Mouse (Mus musculus): ENCODE measurements at regions not wholly inside any gene's neighbourhood (a gene's known extent, or its start where the extent isn't known, plus 50 kb on each side); places are given as distances from the start of the nearest gene placed in this dataset.

GRCm38 (mm10) chr4:125252228-125252627 lies 124.6 kb upstream of the Zc3h12a start:
- in situ Hi-C loops (cut with MboI; ENCODE audit: low sequenced_read_pairs in 2 of 2, unreplicated experiment in 2 of 2) = no loop called here
- no peak overlapping the region for H3K9ac ChIP-seq (ENCODE audit: insufficient read depth, low read depth, low read length, poor library complexity, severe bottlenecking)
- H3K27ac ChIP-seq (ENCODE audit: insufficient read depth, low read depth, low read length, poor library complexity, severe bottlenecking) = no peak overlapping the region
- TF ChIP-seq ZNF384 (IDR thresholded peaks at IDR 0.05; ENCODE audit: low read depth, low read length) = no peak
- H3K9me3 ChIP-seq (ENCODE audit: control insufficient read depth, insufficient read depth, low read depth, low read length) = no peaks in the 10 kb centered on the region
- H3K36me3 ChIP-seq (ENCODE audit: control insufficient read depth, insufficient read depth, low read length, poor library complexity, severe bottlenecking) = no peaks in the 10 kb centered on the region
- DNase-seq (ENCODE audit: low read depth, low spot score) = no peak
- H3K4me3 ChIP-seq (ENCODE audit: insufficient read depth in 1 of 2, low read depth in 1 of 2, low read length in 2 of 2, poor library complexity in 1 of 2, severe bottlenecking in 1 of 2) = no peak overlapping the region
- H3K4me1 ChIP-seq (ENCODE audit: control insufficient read depth in 2 of 2, insufficient read depth in 2 of 2, low read length in 2 of 2, poor library complexity in 1 of 2) = no peaks in the 10 kb centered on the region; a peak in 1 of 4 replicates

GRCm38 (mm10) chr4:125249061-125249460 lies 121.4 kb upstream of the Zc3h12a start:
- no peak for TF ChIP-seq ZNF384 (IDR thresholded peaks at IDR 0.05; ENCODE audit: low read depth, low read length)
- TF ChIP-seq MAFK (IDR thresholded peaks at IDR 0.05; ENCODE audit: insufficient read depth, low read depth, low read length) = no peak
- no peak for TF ChIP-seq ZC3H11A (IDR thresholded peaks at IDR 0.05; ENCODE audit: borderline replicate concordance, low read depth, low read length)
- TF ChIP-seq HCFC1 (IDR thresholded peaks at IDR 0.05; ENCODE audit: borderline replicate concordance, insufficient read depth, low read length) = no peak
- no peak for TF ChIP-seq CHD2 (IDR thresholded peaks at IDR 0.05; ENCODE audit: low read depth, low read length)
- no peak overlapping the region for H3K27ac ChIP-seq (ENCODE audit: insufficient read depth, low read depth, low read length, poor library complexity, severe bottlenecking)
- no peak overlapping the region for H3K4me3 ChIP-seq (ENCODE audit: insufficient read depth in 1 of 2, low read depth in 1 of 2, low read length in 2 of 2, poor library complexity in 1 of 2, severe bottlenecking in 1 of 2)
- no peak for DNase-seq (ENCODE audit: low read depth, low spot score)
- no peaks in the 10 kb centered on the region for H3K36me3 ChIP-seq (ENCODE audit: control insufficient read depth, insufficient read depth, low read length, poor library complexity, severe bottlenecking)
- in situ Hi-C loops (cut with MboI; ENCODE audit: low sequenced_read_pairs in 2 of 2, unreplicated experiment in 2 of 2) = no loop called here
- no peak overlapping the region for H3K9ac ChIP-seq (ENCODE audit: insufficient read depth, low read depth, low read length, poor library complexity, severe bottlenecking)
- H3K9me3 ChIP-seq (ENCODE audit: control insufficient read depth, insufficient read depth, low read depth, low read length) = no peaks in the 10 kb centered on the region
- no peaks in the 10 kb centered on the region; a peak in 1 of 4 replicates for H3K4me1 ChIP-seq (ENCODE audit: control insufficient read depth in 2 of 2, insufficient read depth in 2 of 2, low read length in 2 of 2, poor library complexity in 1 of 2)

GRCm38 (mm10) chr4:125246171-125246570 lies 118.5 kb upstream of the Zc3h12a start:
- in situ Hi-C loops (cut with MboI; ENCODE audit: low sequenced_read_pairs in 2 of 2, unreplicated experiment in 2 of 2) = no loop called here
- TF ChIP-seq CHD2 (IDR thresholded peaks at IDR 0.05; ENCODE audit: low read depth, low read length) = no peak
- TF ChIP-seq MAFK (IDR thresholded peaks at IDR 0.05; ENCODE audit: insufficient read depth, low read depth, low read length) = no peak
- TF ChIP-seq HCFC1 (IDR thresholded peaks at IDR 0.05; ENCODE audit: borderline replicate concordance, insufficient read depth, low read length) = no peak
- TF ChIP-seq ZC3H11A (IDR thresholded peaks at IDR 0.05; ENCODE audit: borderline replicate concordance, low read depth, low read length) = no peak
- TF ChIP-seq ZNF384 (IDR thresholded peaks at IDR 0.05; ENCODE audit: low read depth, low read length) = no peak
- Histone ChIP-seq H3K4me3 (ENCODE audit: insufficient read depth in 1 of 2, low read depth in 1 of 2, low read length in 2 of 2, poor library complexity in 1 of 2, severe bottlenecking in 1 of 2) (no peak overlapping the region), H3K4me1 (ENCODE audit: control insufficient read depth in 2 of 2, insufficient read depth in 2 of 2, low read length in 2 of 2, poor library complexity in 1 of 2) (peaks cover 0 to 2% of the 10 kb centered on the region in 2 experiments; a peak in 1 of 4 replicates), H3K27ac (ENCODE audit: insufficient read depth, low read depth, low read length, poor library complexity, severe bottlenecking) (no peak overlapping the region), H3K36me3 (ENCODE audit: control insufficient read depth, insufficient read depth, low read length, poor library complexity, severe bottlenecking) (no peaks in the 10 kb centered on the region), H3K9ac (ENCODE audit: insufficient read depth, low read depth, low read length, poor library complexity, severe bottlenecking) (no peak overlapping the region), H3K9me3 (ENCODE audit: control insufficient read depth, insufficient read depth, low read depth, low read length) (no peaks in the 10 kb centered on the region)
- no peak for DNase-seq (ENCODE audit: low read depth, low spot score)

- no peak overlapping the region for H3K4me3 ChIP-seq (ENCODE audit: insufficient read depth in 1 of 2, low read depth in 1 of 2, low read length in 2 of 2, poor library complexity in 1 of 2, severe bottlenecking in 1 of 2)
- H3K4me1 ChIP-seq (ENCODE audit: control insufficient read depth in 2 of 2, insufficient read depth in 2 of 2, low read length in 2 of 2, poor library complexity in 1 of 2) = peaks cover 0 to 2% of the 10 kb centered on the region in 2 experiments; a peak in 1 of 4 replicates
- H3K27ac ChIP-seq (ENCODE audit: insufficient read depth, low read depth, low read length, poor library complexity, severe bottlenecking) = no peak overlapping the region
- in situ Hi-C loops (cut with MboI; ENCODE audit: low sequenced_read_pairs in 2 of 2, unreplicated experiment in 2 of 2) = no loop called here
- no peak overlapping the region for H3K9ac ChIP-seq (ENCODE audit: insufficient read depth, low read depth, low read length, poor library complexity, severe bottlenecking)
- H3K36me3 ChIP-seq (ENCODE audit: control insufficient read depth, insufficient read depth, low read length, poor library complexity, severe bottlenecking) = no peaks in the 10 kb centered on the region
- no peaks in the 10 kb centered on the region for H3K9me3 ChIP-seq (ENCODE audit: control insufficient read depth, insufficient read depth, low read depth, low read length)
- DNase-seq (ENCODE audit: low read depth, low spot score) = no peak
- TF ChIP-seq ZNF384 (IDR thresholded peaks at IDR 0.05; ENCODE audit: low read depth, low read length) (no peak), CHD2 (IDR thresholded peaks at IDR 0.05; ENCODE audit: low read depth, low read length) (no peak), ZC3H11A (IDR thresholded peaks at IDR 0.05; ENCODE audit: borderline replicate concordance, low read depth, low read length) (no peak), HCFC1 (IDR thresholded peaks at IDR 0.05; ENCODE audit: borderline replicate concordance, insufficient read depth, low read length) (no peak), MAFK (IDR thresholded peaks at IDR 0.05; ENCODE audit: insufficient read depth, low read depth, low read length) (no peak)
Observed at GRCm38 (mm10) chr4:125242512-125242911, 114.9 kb upstream of the Zc3h12a start.

GRCm38 (mm10) chr4:125241577-125242262 lies 114.1 kb upstream of the Zc3h12a start:
- H3K9ac ChIP-seq (ENCODE audit: insufficient read depth, low read depth, low read length, poor library complexity, severe bottlenecking) = no peak overlapping the region
- no peak for TF ChIP-seq CHD2 (IDR thresholded peaks at IDR 0.05; ENCODE audit: low read depth, low read length)
- no peak for TF ChIP-seq ZNF384 (IDR thresholded peaks at IDR 0.05; ENCODE audit: low read depth, low read length)
- no peak for TF ChIP-seq ZC3H11A (IDR thresholded peaks at IDR 0.05; ENCODE audit: borderline replicate concordance, low read depth, low read length)
- TF ChIP-seq HCFC1 (IDR thresholded peaks at IDR 0.05; ENCODE audit: borderline replicate concordance, insufficient read depth, low read length) = no peak
- no peak for TF ChIP-seq MAFK (IDR thresholded peaks at IDR 0.05; ENCODE audit: insufficient read depth, low read depth, low read length)
- H3K36me3 ChIP-seq (ENCODE audit: control insufficient read depth, insufficient read depth, low read length, poor library complexity, severe bottlenecking) = no peaks in the 10 kb centered on the region
- no peaks in the 10 kb centered on the region for H3K9me3 ChIP-seq (ENCODE audit: control insufficient read depth, insufficient read depth, low read depth, low read length)
- in situ Hi-C loops (cut with MboI; ENCODE audit: low sequenced_read_pairs in 2 of 2, unreplicated experiment in 2 of 2) = no loop called here
- no peak overlapping the region for H3K4me3 ChIP-seq (ENCODE audit: insufficient read depth in 1 of 2, low read depth in 1 of 2, low read length in 2 of 2, poor library complexity in 1 of 2, severe bottlenecking in 1 of 2)
- no peak overlapping the region for H3K27ac ChIP-seq (ENCODE audit: insufficient read depth, low read depth, low read length, poor library complexity, severe bottlenecking)
- H3K4me1 ChIP-seq (ENCODE audit: control insufficient read depth in 2 of 2, insufficient read depth in 2 of 2, low read length in 2 of 2, poor library complexity in 1 of 2) = peaks cover 0 to 2% of the 10 kb centered on the region in 2 experiments; a peak in 1 of 4 replicates
- no peak for DNase-seq (ENCODE audit: low read depth, low spot score)

All from ES-E14 (cell line).